Mouse (Mus musculus) urinary bladder, postnatal 0 days (tissue): Measurements from ENCODE around the gene Dnaaf1. TPM values are rescaled to one million over a fixed set of nuclear protein-coding genes. Genes with fewer than 3 reads are reported as not detected.

Source experiments
- polyA plus RNA-seq: library from polyadenylated mRNA; unstranded; fragments of >200 nt; fragmentation: Nextera tagmentation; extraction: Ambion mirVana; gene quantifications from 2 replicates; pipeline ENCODE4 v1.2.1, GENCODE M21; 2015

Gene Dnaaf1
- polyA plus RNA-seq, result 0.10 TPM in 1 of 2 replicates, not detected in the other

DNA sequence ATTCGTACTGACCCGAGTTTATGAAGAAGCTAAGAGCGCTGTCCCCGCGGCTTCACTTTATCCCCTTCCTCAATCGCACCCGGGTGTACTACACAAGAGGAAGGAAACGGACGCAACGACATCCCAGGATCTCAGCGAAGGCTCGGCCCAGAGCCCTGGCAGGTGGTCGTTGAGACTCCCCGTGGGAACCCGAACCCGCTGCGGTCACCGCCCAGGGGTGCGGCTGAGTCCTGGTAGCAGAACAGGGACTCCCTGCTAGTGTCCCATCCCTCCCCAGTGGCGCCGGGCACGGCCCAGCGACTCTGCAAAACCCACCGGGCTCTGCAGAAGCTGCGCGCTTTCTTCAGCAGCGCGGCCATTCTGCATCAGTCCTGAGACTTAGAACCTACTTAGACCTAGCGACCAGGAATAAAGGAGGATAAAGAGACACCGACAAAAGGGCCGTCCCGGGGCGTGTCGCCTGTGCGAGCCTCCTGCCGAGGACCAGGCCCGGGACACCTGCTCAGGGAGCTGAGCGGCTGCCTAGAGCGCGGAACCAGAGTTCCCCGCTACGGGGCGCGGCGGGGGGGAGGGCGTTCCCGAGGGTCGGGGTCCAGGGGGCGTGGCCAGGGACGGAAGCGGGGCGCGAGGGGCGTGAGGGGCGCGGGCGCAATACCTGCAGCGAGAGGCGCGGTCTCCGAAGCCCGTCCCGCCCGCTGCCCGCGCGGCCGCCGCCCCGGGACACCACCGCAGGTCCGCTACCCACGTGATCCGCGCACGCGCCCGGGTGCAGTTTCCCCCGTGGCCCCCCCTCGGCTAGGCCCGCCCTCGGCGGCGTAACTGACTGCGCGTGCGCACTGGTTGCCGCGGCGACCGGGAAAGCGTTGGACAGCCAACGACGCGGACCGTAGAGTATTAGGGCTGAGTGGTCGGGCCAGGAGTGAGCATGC, at the start of gene Dnaaf1, which contains the start of gene Hsdl1:
TSS of gene Dnaaf1 (plus strand) at position 799 of the 929 bp plus-strand sequence.
TSS of gene Hsdl1 (minus strand) at position 747 of the 929 bp plus-strand sequence.

DNA sequence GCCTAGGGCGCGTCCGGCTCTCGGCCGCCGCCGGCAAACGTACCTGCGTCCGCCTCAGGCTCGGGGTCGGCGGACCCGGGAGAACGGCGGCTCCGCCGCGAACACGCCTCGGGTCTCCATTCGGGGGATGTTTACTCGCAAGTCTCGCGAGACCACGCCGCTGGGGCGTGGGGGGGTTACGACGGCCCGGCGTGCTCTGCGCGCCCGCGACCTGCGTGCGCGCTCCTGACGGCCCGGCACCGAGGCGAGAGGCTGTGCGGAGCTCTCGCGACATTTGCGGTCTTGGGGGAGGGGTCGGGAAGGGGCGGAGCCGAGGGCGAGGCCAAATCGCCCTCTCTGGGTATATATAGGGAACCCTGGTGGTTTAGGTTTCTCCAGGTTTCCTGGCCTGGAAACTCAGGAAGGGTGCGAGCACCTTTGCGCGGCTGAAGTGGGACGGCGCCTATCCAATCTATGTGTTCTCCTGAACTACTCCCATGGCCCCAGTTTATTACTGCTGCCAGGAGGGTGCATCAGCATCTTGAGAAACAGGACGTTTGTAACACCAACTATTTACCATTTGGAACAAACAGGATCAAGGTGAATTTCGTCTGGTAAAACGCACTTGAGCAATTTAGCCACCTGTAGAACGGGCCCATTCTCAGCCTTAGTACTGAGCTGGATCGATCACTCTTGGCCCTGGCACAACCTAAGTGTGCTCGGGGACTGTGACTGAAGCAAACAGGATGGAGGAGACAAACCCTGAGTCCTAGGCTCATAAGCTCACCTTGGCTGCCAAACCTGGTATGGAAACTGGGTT, 16.2 kb upstream of the Dnaaf1 start, which contains the start of gene Mbtps1:
TSS of gene Mbtps1 (minus strand) at position 133 of the 799 bp plus-strand sequence.

GRCm38 (mm10) chr8:119604996-119605395, 30.0 kb downstream of the Dnaaf1 start, which contains the start of gene Taf1c:
Gene Taf1c, minus strand, starts transcription at chr8:119605222.

DNA sequence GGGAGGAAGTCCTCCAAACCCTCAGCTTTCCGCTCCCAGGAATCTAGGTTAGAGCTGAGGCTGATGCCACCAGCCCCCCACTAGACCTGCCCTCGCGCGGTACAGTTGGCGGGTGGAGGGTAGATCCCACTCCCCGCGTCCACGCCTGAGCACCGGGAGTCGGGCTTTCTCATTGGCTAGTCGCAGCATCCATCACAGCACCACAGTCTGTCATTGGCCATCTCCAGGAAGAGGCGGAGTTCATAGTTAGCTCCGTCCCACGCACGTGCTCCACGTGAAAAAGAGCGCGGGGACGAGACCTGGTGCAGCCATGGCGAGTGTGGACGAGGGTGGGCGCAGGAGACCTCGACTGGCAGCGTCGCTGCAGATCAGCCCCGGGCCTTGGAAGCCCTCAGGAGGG, 37.4 kb downstream of the Dnaaf1 start, which contains the start of gene Adad2:
TSS of gene Adad2 (plus strand) at position 277 of the 400 bp plus-strand sequence.

GRCm38 (mm10) chr8:119635378-119635777, 60.3 kb downstream of the Dnaaf1 start, which contains the start of gene Kcng4:
Gene Kcng4, minus strand, starts transcription at chr8:119635680.

Other genes starting within 250 kb of the Dnaaf1 start
- gene Hsbp1, start 230.7 kb upstream of the Dnaaf1 start, polyA plus RNA-seq, result 285 and 286 TPM in 2 replicates
- gene Mlycd, start 180.4 kb upstream of the Dnaaf1 start, polyA plus RNA-seq, result 14.3 and 14.4 TPM in 2 replicates
- gene Osgin1, start 141.1 kb upstream of the Dnaaf1 start, polyA plus RNA-seq, result 14.7 and 14.8 TPM in 2 replicates
- gene Necab2, start 128.5 kb upstream of the Dnaaf1 start, polyA plus RNA-seq, result 0.08 and 0.10 TPM in 2 replicates
- not detected in 2 replicates for gene Slc38a8, start 73.5 kb upstream of the Dnaaf1 start, polyA plus RNA-seq
- gene Mbtps1, start 16.5 kb upstream of the Dnaaf1 start, polyA plus RNA-seq, result 51.5 and 57.5 TPM in 2 replicates
- 21.4 and 22.7 TPM in 2 replicates for gene Hsdl1, start 52 bp upstream of the Dnaaf1 start, polyA plus RNA-seq
- gene Taf1c, start 30.0 kb downstream of the Dnaaf1 start, polyA plus RNA-seq, result 5.7 and 6.3 TPM in 2 replicates
- gene Adad2, start 37.5 kb downstream of the Dnaaf1 start, polyA plus RNA-seq, result not detected in 2 replicates
- 0.35 and 0.51 TPM in 2 replicates for gene Kcng4, start 60.4 kb downstream of the Dnaaf1 start, polyA plus RNA-seq
- 94.8 and 115 TPM in 2 replicates for gene Wfdc1, start 91.1 kb downstream of the Dnaaf1 start, polyA plus RNA-seq
- gene Atp2c2, start 124.8 kb downstream of the Dnaaf1 start, polyA plus RNA-seq, result 1.4 and 1.7 TPM in 2 replicates
- 9.9 and 10.4 TPM in 2 replicates for gene Tldc1, start 203.2 kb downstream of the Dnaaf1 start, polyA plus RNA-seq